Mouse (Mus musculus) gastrocnemius, postnatal 10 days (tissue): Measurements from ENCODE around the gene Tmem202. TPM values are rescaled to one million over a fixed set of nuclear protein-coding genes. Genes with fewer than 3 reads are reported as not detected.

Experiments
- DNase-seq: peaks from one replicate; pipeline ENCODE4 v3.0.0; 2021; ENCODE audit warnings: mixed read lengths
- long read RNA-seq, 2 experiments: library from polyadenylated mRNA; stranded (forward); transcript quantifications; one replicate each; pipeline ENCODE4 v2.0.0; 2021
- total RNA-seq, 2 experiments: library from RNA; stranded (reverse); gene quantifications; 2 replicates each; pipeline ENCODE4 v1.2.3; 2021

The Tmem202 gene
- total RNA-seq, result under 1 TPM; 0.56 to 0.63 TPM
- long read RNA-seq, experiment 1, partial matches to known transcripts, result 0 of 4 reads
- long read RNA-seq, experiment 1, other reads (novel, unspliced or antisense), result 3 of 4 reads
- long read RNA-seq, experiment 2, result 0 reads

DNA sequence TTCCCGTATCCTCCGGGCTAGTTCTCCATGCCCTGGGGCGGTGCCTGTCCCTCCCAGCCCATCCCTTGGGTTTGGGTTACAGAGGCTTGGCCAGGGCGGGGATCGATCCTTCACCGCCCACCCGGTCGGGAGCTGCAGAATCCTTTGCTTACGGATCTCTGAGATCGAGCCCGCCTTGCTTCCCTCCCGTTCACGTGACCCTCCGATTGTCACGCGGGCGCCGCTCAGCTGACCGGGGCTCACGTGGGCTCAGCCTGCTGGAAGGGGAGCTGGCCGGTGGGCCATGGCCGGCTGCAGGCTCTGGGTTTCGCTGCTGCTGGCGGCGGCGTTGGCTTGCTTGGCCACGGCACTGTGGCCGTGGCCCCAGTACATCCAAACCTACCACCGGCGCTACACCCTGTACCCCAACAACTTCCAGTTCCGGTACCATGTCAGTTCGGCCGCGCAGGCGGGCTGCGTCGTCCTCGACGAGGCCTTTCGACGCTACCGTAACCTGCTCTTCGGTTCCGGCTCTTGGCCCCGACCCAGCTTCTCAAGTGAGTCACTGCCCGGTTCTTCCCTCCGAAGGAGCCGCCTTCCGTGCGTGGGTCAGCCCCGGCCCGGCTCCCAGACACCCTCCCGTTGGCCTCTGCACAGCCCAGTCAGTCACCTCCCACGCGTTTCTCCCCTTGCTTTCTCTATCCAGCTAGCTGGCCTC is at the start of gene Tmem202, which contains the start of gene Hexa:
TSS of gene Tmem202 (minus strand) at position 407 of the 697 bp plus-strand sequence.
TSS of gene Hexa (plus strand) at position 100 of the 697 bp plus-strand sequence.
- peak; percentile 81 for DNase-seq

DNA sequence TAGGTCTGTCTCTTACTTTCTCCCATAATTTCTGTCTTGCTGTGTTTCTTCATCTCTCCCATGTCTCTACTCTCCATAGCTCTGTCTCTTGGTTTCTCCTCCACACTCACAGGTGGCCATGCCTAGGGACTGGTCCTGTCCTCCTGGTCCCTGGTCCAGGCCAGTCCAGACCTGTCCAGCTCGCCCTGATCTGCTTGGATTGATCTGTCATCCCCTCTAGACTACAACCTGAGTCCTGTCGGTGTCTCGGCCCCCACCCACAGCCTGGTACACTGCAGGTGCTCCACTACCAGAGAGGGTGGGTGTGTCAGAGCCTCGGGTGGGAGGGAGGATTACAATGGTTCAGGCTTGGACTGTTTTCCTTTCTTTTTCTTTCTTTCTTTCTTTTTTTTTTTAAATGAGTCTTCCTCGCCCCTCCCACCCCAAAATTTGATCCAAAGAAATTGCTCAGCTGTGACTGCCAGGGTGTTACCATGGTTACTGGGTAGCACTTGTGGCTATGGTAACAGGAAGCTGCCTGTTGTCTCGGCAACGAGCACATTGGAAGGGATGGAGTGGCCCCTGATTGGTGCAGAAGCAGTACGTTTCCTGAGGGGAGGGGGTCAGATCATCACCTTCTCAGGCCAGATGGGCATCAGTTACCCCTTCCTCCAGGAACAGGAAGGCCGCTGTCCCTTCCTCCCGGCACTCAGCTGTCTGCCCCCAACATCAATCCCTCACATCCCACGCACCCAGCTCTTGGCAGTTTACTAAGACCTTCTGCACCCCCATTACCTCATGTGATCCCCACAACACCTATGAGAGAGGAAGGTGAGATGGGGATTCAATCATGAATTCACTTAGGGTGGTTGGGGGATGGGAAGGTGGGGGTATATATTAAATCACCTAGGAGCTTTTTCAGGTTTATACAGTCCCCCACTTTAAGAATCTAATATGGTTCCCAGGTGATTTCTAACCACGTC is 49.3 kb upstream of the Tmem202 start:
- DNase-seq, result no peak

DNA sequence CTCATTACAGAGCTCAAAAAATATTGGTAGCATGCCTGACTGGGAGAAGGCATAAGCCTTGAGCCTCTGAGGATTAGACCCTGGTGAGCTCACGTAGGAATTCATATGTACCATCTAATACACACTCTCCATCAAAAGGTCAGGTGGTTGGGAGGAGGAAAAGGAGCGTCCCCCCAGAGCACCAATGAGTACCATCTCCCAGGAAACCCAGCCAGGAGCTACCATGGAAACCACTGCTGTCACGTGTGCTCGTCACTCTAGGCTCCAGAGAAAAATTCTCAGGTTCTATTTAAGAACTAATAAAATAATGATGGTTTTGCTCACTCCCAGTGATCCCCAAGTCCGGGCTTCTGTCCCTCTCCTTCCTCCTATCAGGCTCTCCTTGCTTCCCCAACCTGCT is 48.6 kb upstream of the Tmem202 start:
- no peak for DNase-seq

DNA sequence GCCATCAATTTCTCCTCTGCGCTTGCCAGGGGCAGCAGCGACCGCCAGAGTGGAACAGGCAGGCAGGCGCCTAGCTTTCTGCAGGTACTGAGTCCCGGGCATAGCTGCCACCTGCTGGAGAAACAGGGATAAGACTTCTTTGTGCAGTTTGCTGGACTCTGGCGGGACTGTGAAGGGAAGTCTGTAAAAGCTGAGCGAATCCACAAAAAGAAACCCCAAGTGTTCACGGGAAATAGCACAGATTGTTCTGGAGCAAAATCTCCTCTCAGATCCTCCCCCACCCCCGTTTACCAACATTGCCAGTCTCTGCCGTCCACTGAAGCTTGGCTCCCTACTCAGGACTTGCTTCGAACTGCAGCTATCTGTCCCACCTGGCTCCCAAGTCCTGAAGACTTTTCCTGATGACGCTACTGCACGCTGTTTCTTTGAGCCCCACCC is 45.2 kb upstream of the Tmem202 start:
- peak; percentile 65 for DNase-seq

DNA sequence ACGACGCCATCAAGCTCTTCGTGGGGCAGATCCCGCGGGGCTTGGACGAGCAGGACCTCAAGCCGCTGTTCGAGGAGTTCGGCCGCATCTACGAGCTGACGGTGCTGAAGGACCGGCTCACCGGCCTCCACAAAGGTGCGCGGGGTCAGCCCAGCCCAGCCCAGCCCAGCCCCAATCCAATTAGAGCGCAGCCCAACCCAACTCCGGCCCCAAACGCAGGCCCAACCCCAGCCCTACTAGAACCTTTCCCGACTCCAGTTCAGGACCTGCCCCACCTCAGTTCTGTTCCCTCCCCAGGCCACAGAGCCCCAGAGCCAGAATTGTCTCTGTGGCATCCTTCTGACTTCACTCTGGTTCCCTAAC is 38.8 kb upstream of the Tmem202 start:
- DNase-seq, result no peak

DNA sequence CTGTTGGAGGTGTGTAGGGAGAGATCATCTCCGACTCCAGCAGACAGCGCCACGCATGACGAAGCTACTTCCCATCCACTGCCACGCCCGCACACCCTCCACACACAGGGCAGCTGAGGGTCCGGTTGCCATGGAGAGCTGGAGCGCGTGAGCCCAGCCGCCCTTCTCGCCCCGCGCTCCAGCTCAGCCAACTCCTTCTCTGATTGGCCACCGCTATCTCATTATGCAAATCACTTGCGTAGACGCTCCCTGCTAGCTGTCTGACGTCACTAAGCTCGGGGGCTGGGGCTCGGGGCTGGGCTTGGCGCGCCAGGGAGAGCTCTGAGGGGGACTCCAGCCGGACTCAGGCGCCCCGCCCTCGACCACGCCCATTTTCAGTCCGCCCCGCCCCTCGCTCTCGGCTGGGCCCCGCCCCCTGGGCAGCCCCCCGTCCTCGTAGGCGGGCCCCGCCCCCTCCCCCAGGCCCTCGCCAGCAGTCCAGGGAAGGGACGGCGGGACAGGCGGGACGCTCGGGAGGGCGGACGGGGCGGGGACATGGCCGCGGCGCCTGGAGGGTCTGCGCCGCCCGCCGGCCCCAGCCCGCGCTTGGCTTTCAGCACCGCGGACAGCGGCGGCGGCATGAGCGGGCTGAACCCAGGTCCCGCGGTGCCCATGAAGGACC is 38.3 kb upstream of the Tmem202 start, which contains the start of gene Celf6:
TSS of gene Celf6 (plus strand) at position 74 of the 661 bp plus-strand sequence.
- peak; percentile 77 for DNase-seq

DNA sequence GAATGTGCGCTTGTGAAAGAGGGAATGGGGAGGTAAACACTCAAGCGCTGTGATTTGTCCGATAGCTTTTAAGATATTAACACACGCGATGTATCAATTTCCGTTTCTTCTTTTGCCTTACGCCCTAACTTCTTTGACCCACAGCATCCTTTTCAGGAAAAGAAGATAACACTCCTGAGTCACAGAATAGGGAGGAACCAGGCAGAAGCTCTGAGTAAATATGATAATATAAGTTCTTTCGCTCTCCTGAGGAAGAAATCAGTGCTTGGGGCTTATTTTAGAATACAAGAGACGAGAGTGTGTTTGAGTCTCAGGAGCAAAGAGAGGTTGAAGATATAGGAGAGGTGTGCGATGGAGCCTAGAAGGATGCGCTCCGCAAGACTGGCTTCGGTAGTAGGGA is 37.8 kb upstream of the Tmem202 start:
- no peak for DNase-seq

DNA sequence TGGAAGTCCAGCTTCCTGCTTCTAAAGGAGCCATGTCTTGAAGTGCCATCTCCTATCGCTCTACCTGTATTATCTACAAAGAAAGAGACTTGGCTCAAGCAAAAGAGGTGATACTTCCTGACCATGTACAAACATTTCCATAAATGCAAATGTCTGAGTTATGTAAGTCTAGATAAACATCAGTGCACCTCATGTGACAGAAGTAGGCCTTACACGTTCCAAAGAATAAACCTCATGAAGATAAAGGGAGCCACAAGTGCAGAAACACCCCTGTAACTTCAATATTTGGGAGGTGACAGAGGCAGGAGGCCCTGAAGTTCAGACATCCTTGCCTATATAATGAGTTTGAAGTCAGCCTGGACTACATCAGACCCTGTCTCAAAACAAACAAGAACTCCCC is 32.2 kb upstream of the Tmem202 start:
- DNase-seq, result no peak

DNA sequence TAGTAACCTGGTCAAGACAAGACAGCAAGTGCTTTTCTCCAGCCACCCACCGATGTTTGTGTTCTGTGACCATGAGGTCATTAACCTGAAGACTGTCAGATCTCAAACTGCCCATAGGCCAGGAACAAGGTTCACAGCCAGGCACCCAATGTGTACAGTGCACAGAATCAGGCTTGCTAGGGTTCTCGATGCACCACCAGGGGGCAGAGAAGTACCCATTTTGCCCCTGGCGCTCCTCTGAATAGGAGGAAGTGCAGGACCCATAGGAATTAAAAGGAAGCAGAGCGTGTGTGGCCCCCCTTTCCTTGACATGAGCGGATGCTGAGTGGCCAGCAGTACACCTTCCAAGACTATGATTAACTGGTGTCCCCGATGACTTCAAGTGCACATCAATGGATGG is 27.5 kb upstream of the Tmem202 start:
- DNase-seq, result peak; percentile 53

DNA sequence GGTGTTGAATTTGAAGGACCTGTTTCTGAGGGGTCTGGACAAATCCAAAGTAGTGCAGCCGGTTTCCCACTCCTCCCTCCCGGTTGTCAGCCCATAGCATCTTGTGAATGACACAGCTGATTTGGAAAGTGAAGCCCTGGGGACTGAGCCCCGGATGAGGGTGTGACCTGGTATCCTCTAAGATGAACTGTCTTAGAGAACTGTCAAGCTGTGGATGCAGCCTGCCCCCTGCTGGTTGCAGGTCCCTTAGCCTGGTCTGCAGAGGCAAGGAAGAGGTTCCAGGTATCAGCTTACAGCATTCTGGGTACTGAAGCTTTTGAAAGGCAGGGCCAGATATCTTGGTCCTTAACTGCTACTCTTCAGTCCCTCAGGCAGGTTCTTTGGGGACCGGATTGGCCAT is 26.0 kb upstream of the Tmem202 start:
- peak; percentile 82 for DNase-seq

DNA sequence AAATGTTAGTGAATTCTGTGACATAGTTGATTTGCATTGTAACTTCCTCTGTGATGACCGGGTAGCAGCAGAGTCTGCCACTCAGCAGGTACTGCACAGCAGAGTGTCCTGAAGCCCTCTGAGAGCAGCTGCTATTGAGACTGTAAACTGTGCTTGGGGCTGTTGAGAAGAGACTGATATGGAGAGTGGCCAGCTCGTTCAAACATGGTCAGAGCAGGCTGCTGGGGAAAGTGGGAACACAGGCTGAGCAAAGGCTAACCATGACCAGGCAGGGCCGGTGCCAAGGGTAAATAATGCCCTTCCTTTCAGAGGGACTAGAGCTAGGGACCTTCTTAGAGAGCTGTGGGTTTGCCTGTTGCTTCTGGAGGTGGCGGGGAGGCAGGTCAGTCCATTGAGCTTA is 14.1 kb upstream of the Tmem202 start:
- DNase-seq, result no peak

DNA sequence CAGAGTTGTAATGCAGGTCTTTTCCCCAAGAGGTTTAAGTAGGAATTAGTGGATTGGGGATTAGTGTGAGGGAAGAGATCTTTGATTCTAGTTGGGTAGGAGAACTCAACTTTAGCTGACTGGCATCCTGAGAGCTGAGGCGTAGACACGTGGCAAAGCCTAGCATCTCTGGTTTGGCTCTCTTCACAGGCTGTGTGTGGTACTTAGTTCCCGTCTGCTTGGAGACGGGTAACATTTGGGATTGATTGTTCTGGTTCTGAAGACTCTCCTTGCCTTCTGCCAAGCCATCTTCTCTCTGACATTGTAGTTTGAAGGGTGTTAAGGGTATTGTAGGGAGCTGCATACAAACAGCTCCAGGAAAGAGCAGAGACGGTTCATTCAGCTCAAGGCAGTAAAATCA is 13.0 kb upstream of the Tmem202 start:
- DNase-seq, result no peak

DNA sequence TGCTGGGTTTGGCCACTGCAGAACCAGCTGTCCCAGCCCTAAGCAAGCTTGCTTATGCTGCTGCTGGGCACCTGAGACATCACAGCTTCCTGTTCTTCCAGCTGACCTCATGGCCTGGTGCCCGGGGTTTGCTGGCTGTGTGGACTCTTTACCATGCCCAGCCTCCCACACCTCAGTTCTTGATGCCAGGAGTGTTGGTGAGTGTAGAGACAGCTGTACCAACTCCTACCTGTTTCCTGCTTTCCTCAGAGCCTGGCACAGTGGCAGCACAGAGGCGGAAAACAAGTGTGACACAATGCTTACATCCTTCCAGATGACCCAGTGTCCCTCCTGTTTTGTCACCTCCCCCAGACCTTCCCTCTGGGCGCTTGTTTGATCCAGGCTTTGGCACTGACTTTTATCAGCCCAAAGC is 12.0 kb upstream of the Tmem202 start:
- DNase-seq, result peak; percentile 28

DNA sequence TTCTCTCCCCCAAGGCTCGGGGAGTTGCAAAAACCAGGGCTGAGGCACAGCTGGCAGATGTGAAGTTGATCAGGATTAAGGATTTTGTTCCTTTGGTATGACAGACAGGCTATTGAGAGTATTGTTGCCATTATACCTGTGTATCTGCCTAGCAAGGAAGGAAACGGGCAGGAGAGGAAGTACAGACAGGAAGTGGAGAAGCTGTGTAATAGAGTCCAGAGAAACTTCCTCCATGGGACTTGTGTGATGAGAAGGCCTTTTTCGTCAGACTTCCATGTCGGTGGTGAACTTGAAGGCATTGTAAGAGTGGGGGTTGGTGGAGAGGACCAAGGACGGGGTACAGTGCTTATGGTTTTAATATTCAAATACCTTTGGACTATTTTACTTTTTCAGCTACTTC is 11.4 kb upstream of the Tmem202 start:
- no peak for DNase-seq

DNA sequence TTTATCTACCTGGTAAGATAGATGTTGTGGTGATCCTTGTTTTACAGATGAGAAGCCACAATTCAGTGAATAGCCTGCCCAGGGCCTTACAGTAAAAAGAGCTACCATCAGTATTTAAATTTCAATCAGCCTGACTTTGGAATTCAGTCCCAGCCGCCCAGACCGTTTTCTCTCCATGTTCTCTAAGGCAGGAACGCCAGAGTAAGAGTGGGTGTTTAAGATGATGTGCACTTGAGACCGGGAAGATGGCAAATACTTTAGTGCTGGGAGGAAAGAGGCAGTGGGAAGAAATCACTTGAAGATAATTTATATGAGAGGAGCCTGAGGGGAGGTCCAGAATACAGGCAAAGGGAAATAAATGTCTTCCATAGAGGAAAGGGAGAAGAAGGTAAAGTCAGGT is 10.4 kb upstream of the Tmem202 start:
- no peak for DNase-seq

DNA sequence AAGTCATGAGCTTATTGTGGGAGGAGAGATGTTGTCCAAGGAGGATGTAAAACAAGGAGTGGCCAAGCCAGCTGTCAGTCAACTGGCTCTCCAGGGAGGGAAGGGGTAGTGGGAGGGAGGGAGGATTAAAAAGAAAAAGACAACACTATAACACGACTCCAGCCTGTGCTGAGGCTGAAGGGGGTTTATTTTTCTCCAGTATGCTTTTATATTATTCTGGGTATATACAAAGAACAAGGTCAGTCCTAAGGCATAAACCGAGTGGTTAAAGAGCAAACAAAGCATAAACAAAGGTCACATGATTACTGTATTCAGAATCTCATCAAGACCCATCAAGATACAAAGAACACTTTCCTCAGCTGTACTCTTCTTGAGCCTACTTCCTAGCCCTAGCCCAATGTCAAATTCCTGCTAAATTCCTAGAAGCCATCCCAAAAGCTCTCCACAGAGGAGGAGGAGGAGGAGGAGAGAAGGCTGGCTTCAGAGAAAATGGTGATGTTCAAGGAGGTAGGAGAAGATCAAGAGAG is 9.4 kb upstream of the Tmem202 start:
- DNase-seq, result no peak

DNA sequence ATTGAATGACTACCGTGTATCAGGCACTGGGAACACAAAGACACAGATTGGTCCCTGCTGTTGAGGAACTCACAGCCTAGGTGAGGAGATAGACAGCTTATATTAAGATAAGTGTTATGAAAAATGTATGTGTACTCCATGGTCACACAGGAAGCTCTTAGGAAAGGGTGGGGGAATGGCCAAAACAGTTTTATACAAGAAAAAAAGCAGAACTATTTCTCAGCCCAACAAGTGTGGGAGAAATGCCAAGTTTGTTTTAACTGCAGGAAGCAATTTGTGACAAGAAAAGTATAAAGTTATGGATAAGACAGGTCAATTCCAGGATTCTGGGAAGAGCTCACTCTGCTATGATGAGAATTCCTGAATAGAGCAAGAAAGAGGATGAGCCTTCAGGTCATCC is 8.2 kb upstream of the Tmem202 start:
- DNase-seq, result no peak

DNA sequence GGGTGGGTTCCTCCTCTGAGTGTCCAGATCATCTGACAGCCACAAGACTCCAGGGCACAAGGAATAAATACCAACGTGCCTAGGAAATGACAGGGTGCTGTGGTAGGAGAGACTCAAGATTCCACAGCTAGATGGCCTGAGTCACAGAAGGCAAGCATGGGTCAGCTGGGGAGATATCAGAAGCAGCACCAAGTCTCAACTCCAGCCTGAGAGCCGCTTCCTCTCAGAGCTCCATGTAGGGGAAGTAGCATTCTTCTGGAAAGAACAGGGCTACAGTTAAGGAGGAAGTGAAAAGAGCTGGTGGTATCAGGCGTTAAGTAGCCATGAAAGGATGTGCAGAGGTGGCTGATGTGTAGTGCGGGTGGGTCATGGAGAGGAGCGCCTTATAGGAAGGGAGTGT is 5.1 kb upstream of the Tmem202 start:
- DNase-seq, result no peak

DNA sequence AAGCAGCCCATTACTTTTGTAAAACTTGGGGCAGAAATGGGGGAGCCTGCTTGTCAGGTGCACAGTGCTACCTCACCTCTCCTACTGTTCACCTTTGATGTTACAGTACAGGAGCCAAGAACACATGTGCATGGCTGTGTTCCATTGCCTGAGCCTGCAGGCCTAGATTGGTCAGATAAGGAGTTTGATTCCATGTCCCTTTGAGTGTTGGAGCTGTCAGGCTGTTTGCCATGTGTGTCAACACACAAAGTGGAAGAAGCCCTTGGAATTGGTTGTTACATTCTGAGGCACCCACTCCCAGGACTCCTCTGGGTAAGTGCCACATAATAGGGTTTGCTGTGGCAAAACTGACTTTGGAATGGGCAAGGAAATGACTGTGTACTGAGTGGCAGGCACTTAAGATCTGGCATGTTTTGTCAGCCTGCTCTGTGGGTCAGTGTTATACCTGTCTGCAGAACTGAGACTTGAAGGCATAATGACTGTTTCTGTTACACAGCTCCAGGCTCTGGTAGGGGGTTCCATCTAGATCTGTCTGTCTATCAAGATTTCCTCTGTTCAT is 3.2 kb upstream of the Tmem202 start:
- DNase-seq, result no peak

DNA sequence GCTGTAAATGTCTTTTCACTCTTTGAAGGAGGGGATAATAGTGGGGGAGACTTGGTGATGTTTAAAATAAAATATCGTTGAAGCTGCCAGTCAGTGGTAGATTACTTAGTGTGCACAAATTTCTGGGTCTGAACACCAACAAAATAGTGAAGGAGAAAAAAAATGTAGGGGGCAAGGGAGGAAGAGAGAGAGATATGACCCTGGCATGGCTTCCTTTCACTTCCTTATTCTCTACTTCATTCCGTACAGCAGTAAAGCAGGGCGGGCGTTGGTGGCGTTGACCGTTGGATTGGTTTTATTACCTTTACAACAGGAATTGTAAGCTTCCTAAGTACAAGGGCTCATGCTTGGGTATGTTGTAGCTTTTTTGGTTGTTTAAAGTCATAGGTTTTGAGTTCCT is 2.0 kb upstream of the Tmem202 start:
- DNase-seq, result no peak

DNA sequence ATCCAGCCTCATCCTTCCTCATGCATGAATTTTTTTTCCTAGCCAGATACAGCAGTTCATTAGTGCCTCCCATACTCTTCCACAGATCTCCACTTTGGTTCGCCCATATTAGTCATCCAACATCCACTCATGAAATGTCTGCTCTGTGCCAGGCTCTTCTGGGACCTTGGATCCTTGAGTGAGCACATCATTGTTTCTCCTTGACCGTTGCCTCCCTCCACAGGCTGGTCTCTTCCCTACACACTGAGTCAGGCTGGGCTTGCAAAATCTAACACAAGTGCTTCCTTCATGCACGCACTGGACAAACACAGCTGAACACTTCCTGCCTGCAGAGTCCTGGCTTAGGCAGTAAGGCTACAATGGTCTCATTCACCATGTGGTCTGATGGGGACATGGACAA is 2.0 kb downstream of the Tmem202 start:
- DNase-seq, result no peak

DNA sequence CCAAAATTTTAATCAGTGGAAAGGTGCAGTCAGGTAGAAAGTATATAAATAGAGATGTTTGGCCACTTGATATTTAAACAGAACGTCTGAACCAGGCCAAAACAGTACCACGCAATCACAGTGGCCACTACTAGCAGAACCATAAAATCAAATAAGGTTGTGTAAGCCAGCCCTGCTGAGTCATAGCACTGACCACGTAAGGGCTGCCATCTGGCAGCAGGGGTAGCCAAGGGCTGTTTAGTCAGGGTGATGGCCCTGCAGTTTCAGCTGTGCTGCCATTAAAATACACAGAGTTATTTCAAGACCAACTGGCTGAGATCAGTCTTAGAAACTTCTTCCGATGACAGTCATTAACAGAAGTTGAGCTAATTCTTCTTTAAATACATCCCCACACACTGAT is 5.8 kb downstream of the Tmem202 start:
- DNase-seq, result peak; percentile 37
